Mouse (Mus musculus) c-Kit-negative CD71-positive TER-119-positive erythroid progenitor cells, embryonic 14.5 days (primary cell): Measurements from ENCODE around the gene Cyp2d40.
"Not testable (repeated sequence)": the region's sequence is repeated elsewhere in the genome, so short reads cannot be mapped to it uniquely, and the experiment has no call there.

ENCODE experiments used
- DNase-seq: peaks from one replicate; pipeline ENCODE4 v3.0.0-alpha.2; 2013; ENCODE audit warnings: low read depth, low spot score

Gene Cyp2d40

DNA sequence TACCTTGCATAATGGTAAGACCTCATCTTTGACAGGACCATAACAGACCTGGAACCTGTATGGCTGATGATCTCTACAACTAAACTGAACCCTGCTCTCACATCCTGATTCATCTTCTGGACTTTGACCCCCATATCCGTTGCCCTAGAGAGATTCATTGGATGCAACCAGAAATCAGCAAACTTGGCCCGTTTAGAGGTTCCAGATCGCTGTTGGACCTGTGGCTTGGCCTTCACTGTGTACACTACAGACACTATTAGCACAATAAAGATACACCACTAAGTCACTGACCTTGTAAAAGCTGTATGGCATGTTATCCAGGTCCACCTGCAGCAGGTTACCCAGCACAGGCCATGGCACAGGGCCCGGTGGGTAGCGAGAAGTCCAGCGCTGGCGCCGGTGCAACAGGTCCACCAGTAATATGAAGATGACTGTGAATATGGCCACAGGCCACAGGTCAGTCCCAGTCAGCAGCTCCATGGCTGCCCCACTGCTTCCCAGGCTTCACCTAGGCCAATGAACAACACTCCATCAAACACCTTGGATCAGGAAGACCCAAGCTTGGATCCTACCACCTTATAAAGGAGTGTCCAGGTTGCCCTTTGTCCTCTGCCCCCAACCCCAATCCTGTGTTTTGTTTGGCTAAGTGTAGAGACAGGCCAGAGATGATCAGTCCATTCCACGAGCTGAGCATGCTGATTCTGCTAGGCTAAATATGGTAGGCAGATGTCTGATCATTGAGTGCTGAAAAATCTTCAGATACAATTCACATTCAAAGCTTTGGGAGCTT is at the start of gene Cyp2d40:
Cyp2d40 (minus strand) TSS at position 553 of the 790 bp plus-strand sequence.
- DNase-seq: no peak

DNA sequence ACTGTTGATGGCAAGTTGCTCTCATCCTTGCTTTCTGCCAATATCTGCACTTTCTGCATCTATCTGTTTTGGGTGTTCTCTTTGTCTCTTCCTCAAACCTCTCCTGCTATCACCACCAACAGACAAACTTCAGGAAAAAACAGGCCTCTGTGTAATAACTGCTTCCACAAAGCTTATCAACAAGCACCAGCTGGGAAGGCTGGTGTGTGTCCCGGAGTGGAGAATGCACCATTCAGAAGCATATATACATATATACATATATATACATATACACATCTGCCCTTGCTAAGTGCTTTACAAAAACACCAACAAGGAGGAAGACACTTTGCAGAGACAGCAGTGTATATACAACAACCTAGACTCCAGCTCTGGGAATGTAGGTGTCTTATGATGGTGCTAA is 46.6 kb upstream of the Cyp2d40 start:
- no peak for DNase-seq

DNA sequence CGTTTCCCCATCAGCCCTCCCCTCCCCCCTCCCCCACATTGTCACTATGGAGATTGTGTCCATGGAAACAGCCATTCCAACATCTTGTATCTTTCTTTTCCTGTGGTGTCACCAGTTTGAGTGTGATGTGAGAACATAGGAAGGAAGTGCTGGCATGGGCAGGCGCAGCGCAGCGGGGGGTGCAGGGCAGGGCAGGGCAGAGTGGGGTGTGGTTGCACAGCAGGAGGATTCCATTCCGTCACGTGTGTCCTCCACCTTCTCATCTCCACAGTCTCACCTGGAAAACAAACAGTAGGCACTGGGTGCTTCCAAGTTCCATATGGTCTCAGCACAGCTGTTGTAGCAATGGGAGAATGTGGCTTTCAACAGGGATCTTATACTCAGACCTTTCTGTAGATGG is 45.5 kb upstream of the Cyp2d40 start:
- no peak for DNase-seq

DNA sequence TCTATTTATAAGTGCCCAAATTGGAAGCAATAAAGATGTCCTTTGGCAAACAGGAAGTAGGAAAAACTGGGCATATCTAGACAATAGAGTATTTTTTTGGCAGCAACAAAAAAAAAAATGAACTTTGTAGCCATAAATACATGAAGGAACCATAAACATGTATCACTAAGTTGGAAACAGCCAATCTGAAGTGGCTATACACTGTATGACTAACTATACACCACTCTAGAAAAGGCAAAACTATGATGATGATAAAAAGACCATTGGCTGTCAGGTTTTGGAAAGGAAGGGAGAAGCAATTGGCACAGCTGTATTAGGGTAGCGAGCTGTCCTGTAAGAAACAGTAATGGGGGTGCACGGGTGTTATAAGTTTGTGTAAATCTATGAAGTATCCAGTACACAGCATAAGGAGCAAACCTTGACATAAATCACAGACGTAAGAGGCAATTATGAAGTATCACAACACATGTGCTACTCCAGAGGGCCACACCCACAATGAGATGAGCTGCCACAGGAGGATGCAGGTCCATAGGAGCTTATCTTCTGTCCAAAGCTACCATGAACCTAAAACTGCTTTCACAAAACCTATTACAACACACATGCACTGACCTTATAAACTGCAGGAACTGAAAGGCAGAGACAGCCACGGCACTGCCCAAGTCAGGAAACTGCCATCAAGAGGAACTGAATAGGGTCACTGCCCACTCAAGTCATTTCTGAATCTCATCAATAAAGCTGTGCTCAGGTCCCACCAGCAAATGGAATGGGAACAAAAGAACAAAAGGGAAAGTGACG is 43.2 kb upstream of the Cyp2d40 start:
- no peak for DNase-seq

DNA sequence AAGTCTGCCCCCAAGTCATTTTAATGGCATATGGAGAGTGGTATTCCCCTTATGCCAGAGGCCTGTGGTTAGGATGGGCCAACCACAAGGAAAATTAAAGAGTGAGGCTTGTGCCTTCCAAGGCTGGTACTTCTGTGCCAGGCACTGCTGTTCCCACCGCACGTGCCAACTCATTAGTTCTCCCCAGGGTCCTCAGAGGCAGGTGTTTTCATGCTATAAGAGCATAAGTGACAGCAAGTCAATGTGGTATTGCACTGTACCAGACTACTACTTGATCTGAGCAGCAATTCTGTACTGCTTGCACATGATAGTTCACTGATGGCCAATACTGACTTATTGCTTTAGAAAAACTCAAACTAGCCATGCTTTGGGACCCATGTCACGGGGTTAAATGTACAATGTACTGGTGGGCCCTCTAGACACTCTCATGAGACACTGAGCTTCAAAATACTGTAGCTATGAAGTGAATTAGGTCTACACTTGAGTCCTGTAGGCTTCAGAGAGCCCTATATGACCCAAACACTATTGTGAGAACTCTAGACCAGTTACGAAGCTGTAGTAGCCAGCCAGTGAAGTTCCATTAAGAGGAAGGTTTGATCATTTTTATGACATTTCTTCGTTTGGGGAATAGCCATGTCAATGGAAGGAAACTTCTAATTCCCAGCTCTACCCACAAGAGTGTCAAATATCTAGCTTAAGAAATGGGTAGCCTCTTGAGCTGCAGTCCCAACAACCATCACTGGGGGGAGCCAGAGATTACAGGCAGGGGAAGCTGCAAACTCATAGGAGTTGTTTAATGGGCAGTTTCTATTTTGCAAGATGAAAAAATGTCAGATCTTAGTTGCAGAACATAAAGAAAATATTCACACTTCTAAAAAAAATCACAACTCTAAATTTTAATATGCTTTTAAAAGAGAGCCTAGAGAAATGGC is 41.0 kb upstream of the Cyp2d40 start:
- DNase-seq: peak; percentile 37

DNA sequence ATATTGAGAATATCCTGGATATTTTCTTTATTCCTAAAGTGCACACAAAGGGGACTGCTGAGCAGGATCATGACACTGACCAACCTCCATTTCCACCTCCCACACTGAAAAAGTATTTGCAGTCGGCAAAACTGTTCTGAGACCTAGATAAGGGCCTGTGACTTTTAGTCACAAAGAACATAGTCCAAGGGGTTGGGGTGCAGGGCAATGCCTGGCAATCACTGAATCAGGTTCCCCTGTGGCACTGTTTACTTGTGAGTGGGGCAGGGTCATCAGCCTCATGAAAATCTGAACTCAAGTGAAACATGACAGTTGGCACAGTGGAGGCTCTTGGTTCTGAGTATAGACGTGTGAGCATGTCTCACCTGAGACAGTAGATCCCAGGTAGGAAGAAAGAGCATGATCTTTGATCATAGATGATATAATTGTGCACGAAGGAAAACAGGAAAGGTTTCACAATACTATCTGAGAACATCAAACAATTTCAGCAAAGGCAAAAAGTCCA is 32.0 kb upstream of the Cyp2d40 start:
- DNase-seq: no peak

DNA sequence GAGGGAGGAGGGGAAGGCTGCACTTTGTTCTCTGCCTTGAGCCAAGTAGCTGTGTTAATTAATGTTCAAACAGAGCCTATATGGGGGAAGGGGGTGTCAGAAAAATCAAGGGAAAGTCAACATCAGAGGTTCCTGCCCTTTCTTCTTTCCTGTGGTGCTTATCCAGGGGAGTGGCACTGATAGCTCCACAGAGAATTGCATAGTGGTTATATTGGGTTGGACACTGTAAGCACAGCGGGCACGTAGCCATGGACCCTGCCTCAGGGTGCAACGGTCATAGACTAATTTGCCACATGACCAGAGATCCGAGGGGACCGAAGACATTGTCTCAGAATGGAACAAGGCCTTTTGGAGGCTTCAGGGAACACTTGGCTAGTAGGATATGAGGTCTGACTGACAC is 30.3 kb upstream of the Cyp2d40 start, which contains the start of gene Cyp2d26:
Cyp2d26 (minus strand) TSS at position 18 of the 400 bp plus-strand sequence.
- no peak for DNase-seq

DNA sequence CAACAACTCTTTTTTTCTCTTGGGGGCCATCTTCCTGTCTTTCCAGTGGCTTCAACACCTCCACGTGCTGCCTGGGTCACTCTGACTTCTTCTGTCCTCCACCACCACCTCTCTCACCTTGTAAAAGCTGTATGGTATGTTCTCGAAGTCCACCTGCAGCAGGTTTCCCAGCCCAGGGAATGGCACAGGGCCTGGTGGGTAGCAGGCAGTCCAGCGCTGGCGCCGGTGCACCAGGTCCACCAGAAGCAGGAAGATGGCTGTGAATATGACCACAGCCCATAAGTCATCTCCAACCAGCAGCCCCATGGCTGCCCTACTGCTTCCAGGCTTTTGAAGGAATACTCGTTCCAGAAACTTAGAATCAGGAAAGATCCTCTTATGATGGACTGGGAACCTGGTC is 29.9 kb upstream of the Cyp2d40 start:
- no peak for DNase-seq

DNA sequence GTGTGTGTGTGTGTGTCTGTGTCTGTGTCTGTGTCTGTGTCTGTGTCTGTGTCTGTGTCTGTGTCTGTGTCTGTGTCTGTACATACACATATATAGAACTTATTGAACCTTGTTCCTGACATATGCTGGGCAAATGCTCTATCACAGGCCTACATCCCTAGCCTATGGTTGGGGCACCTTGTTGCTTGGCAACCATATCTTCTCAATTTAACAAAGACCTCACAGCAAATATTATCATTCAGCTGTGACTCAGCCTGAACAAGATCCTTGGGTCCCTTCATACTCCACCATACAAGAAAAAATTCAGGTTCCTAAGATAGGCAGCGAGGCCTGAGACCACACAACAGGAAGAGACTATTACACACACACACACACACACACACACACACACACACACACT is 29.5 kb upstream of the Cyp2d40 start:
- no peak for DNase-seq

DNA sequence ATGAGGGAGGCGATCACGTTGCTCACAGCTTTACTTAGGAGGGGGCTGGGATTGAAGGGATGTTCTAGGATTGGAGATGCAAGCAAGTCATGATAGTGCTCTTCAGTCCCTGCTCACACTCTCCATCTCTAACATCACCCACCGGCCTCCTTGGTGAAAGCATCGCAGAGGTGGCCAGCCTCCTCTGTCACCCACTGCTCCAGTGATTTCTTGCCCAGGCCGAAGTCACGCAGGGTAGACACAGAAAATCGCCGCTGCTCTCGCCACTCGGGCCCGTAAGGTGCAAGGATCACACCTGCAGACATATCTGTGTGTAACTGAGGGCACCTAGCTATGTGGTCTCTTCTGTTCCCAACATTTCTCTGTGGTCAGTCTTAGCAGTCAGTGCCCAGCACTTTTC is 28.6 kb upstream of the Cyp2d40 start:
- DNase-seq: no peak

DNA sequence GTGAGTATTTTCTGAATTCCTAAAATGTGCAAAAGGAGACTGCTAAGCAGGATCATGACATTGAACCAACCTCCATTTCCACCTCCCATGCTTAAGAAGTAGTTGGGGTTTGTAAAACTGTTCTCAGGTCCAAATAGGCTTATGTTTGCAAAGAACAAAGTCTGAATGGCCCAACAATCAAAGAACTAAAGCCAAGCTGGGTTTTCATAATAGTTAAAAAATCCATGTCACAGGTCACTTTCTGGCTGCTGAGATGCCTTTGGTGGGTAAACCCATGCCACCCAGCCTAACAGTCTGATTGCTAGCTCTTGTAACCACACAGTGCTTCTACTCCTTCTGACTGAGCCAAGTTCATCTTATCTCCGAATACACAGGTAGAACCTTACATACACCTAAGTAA is 20.6 kb upstream of the Cyp2d40 start:
- no peak for DNase-seq

DNA sequence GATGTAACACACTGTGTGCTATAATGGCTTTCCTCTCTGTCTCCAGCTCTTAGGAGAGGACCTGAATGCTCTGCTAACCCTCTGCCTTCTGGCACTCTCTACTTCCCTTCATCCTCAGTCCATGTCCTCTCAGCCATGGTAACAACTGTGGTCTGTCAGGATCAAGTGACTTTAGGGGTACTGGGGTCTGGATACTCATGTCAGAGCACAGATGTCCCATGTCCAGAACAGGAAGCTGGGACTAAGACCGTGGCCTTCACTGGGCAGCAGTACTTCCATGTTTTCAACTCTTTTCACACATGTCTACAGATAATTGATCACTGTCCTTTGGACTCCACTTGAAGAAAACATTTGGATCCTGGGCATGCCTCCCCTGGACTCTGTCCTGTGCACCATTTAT is 19.8 kb upstream of the Cyp2d40 start:
- no peak for DNase-seq

DNA sequence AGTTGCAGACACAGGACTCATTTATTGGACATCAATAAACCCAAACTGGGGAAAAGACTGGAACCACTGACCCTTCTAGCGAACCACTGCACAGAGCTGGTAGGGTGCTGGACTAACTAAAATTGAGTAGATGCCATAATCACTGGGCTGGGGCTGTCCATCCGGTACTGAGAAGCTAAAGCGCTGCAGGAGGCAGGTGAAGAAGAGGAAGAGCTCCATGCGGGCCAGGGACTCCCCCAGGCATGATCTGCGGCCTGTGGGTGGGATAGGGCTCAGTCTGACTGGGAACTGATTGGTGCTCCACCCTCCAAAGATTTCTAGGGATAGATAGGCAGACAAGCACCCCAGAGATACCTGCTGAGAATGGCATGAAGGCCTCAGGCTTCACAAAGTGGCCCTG is 13.9 kb upstream of the Cyp2d40 start:
- not testable (repeated sequence) for DNase-seq

DNA sequence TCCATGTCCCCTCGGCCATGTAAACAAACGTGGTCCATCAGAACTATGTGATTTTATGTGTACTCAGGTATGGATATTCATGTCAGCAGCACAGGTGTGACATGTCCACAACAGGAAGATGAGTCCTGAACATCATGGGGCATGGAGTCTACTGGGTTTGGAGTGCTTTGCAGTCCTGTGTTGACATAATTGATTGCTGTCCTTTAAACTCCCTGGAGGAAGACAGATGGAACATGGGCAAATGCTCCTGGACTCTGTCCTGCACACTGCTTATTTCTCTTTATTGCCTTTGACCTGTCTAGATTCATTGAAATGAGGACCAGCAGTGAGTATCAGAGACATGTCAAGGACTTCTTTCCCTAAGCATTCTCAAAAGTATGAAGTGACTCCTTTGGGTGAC is 2.0 kb upstream of the Cyp2d40 start:
- no peak for DNase-seq

DNA sequence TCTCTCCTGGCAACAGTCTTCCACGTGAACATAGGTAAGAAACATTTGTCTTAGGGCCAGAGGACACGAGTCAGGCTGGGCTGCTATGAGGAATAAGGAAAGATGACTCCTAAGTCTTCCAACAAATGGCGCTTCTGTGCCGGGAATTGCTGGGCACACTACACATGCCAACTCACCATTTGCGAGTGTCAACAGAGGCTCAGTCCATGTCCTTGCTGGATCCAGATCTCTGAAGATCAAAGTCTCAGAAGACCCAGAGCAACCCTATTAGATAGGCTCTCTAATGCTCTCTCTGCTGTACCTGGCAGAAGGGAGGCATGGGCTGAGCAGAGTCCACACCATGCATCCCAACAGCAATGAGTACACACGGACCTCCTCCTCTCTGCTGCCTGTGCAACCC is 898 bp upstream of the Cyp2d40 start:
- DNase-seq: no peak

DNA sequence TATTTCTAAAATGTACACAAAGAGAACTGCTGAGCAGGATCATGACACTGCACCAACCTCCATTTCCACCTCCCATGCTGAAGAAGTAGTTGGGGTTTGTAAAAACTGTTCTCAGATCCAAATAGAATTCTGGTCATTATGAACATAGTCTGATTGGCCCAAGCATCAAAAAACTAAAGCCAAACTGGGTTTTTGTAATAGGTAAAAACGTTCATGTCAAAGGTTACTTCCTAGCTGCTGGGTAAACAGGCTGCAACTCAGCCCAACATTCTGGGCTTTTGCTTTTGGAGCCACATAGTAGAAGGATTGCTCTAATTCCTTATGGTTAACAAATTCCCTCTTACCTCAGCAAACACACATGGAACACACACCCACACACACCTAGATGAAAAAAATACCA is 15.8 kb downstream of the Cyp2d40 start:
- DNase-seq: no peak

DNA sequence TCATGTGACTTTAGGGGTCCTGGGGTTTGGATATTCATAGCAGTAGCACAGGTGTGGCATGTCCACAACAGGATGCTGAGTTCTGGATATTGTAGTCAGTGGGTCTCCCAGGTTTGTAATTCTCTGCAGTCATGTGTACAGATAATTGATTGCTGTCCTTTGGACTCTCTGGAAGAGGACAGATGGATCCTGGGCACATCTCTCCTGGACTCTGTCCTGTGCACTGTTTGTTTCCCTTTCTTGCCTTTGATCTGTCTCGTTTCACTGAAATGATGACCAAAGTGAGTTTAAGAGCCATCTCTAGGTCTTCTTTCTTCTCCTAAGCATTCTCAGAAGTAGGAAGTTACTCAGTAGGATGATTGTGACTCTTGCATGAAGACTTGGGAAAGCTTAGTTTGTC is 16.5 kb downstream of the Cyp2d40 start:
- DNase-seq: no peak

DNA sequence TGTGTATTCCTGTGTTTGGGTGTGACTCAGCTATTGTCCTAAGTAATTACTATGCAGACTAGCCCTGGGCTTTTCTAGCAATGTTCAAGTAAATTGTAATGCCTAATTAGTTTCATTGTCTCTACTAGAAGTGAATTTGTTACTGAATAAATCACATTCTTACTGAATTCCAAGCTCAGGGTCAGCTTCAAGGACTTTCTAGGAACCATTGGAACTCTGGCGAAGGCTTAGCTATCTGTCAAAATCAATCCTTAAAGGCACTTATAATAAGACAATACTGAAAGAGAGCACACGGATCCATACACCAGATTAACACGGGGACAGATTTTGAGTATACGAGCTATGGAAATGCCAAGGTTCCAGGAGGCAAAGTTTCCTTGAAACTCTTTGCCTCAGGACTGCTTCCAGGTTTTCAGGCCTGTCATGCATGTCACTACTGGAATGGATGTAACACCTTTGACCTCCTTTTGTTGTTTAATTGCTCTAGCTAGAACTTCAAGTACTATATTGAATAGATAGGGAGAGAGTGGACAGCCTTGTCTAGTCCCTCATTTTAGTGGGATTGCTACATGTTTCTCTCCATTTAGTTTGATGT is 30.6 kb downstream of the Cyp2d40 start:
- DNase-seq: not testable (repeated sequence)
